Mouse (Mus musculus) brain, embryonic 18.5 days (tissue): ENCODE measurements around the gene Ostf1.

ENCODE experiments used
- DNase-seq: peaks from one replicate; pipeline ENCODE4 v3.0.0-alpha.2; 2012; ENCODE audit warnings: low read depth, low spot score

Gene Ostf1

GRCm38 (mm10) chr19:18646397-18646796 is 14.8 kb upstream of the Ostf1 start:
- DNase-seq: no peak

DNA sequence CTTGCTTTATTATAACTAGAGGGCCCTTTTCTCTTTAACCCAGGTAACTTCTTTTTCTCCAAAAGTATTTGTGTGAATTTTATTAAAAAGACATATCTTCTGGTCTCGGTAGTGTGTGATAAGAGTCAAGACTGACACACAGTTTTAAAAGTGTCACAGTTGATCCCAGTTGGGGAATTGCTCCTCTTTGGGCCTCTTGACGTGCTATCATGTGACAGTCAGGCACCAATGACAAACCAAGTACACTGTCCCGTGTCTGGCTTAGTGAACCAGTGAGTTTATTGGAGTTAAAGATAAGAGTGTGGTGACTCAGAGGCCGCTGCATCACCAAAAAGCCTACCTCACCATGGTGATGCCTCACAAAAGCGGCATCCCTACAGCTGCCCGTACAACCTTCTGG is 12.5 kb upstream of the Ostf1 start:
- no peak for DNase-seq

DNA sequence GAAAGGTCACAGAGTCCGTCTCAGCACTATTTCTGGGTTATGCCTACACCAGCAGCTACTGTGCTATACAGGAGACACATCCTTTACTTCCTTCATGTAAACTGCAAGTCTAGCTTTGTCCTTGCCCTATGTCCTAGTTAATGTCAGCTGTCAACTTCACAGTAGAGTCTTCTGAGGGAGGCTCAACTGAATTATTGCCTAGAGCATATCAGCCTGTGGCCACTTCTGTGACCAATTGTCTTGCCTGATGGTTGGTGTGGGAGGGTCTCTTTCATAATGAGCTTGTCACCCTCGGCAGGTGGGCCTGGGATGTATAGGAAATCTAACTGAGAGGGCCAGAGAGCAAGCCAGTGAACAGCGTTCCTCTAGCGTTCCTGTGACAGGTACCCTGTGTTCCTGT is 11.8 kb upstream of the Ostf1 start:
- no peak for DNase-seq

DNA sequence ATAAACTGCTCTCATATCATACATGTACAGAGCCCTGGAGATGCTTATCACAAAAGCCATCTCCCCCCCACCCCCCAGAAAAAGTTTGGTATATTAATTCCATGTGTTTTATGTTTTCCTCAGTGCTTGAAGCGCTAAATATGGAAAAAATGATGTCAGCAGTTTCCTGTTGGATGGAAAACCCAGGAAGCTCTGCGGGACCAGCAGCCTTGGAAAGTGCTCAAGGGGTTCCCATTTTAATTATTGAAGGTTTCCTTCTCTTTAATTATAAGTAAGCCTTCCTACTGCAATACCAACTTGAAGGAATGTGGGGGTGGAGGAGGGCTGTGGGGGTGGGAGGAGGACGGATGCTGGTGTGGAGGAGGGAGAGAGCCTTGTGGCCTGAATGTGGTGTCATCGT is 9.4 kb upstream of the Ostf1 start:
- DNase-seq: no peak

DNA sequence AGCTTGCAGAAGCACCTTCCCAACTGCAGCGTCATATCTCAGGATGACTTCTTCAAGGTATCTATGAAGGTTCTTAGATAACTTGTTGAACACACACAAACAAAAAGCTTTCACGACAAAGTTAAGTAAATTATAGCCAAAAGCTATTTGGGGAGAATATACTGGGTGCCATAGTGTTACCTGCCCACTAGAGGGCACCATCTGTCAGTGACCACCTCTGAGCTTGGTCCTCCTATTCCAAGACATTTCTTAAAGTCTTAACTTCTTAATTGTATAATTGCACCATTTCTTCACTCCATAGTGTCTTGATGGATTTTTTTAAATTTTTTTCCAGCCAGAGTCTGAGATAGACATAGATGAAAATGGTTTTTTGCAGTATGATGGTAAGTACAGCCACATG is 7.9 kb upstream of the Ostf1 start:
- DNase-seq: no peak

DNA sequence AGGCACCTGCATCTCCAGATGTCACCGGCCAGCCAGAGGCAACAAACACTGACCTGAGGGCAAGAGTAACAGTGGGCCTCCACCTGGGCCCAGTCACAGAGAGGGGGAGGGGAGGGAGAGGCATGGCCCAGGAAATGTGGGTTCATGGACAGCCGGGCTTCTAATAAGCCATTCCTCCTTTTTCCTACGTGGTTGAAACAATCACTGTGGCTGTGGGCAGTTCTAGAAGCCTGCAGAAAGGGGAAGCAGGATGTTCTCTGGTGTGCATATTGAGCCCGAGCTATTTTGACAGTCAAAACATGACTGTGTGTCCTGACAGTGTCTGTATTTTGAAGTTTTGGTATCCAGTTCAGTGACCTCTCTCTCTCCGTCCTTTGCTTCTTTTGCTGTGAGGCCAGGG is 7.3 kb upstream of the Ostf1 start:
- no peak for DNase-seq

DNA sequence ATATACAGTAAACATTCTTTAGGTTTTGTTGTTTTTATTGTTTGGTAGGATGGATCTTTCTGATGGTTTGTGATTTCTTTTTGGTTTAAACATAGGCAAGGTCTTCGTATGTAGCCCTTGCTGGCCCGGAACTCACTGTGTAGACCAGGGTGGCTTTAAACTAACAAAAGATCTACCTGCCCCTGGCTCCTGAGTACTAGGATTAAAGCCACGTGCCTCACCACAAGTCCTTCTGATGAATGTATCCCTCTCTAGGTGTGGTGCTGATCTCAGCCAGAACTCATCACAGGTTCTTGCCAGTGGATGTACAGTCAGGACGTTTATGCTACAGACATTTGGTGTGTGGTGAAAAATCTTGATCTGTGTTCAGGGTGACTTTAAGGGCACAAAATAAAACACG is 6.3 kb upstream of the Ostf1 start:
- no peak for DNase-seq

DNA sequence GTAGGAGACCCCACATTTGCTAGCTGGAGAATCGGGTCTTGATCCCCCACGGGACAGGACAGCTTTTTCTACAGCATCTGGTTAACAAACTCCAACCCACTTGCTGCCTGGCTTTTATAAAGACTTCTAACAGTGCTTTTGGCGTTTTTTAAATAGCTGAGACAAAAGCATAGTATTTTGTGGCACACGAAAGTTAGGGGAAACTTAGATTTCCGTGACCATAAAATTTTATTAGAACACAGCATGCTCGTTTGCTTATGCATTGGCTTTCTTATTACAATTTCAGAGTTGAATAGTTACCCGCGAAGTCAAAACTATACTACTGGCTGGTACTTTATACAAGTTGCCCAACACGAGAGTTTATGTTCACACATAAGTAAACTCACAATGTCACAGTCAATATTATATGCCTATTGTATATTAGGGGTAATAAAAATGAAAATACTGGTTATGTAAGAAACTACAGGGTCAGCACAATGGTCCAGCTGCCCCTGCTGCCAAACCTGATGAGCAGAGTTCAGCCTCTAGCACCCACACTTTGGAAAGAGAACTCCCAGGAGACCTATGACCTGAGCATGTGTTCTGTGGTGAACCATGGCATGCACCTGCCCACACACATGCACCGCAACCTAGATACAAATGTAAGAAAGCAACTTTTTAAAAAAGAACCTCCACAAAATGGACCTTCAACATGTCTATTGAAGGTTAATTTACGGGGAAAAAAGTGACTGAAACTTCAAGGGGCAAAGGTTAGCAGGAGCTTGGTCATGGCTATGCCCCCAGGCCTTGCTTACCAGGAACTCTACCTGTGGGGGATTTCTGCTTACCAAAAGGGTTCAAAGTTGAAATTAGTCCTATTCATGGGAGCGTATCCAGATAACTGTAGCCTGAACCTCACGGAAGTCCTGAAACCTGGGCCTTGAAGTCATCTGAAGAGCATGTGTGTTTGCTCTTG is 885 bp upstream of the Ostf1 start:
- DNase-seq: no peak

DNA sequence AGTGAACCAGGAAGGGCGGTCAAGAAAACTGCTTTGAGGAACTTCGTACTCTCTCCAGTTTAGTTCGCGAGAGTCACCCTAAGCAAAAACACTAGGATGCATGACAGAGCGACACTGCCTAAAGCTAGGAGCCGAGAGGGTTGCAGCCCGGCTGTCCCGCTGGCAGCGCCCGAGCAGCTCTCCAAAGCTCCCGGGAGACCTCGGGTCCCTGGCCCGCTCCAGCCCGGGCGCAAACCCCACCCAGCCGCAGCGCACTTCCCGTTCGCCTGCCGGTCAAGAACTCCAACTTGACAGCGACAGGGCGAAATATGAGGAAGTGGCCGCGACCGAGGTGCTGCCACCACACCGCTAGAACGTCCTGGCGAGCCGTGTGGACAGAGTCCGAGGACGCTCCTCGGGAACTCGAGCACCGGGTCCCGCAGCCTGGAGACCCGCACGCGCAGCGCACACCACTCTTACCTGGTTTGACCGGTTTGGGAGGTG is 421 bp downstream of the Ostf1 start:
- no peak for DNase-seq

GRCm38 (mm10) chr19:18630221-18631119 is 1.2 kb downstream of the Ostf1 start:
- no peak for DNase-seq

DNA sequence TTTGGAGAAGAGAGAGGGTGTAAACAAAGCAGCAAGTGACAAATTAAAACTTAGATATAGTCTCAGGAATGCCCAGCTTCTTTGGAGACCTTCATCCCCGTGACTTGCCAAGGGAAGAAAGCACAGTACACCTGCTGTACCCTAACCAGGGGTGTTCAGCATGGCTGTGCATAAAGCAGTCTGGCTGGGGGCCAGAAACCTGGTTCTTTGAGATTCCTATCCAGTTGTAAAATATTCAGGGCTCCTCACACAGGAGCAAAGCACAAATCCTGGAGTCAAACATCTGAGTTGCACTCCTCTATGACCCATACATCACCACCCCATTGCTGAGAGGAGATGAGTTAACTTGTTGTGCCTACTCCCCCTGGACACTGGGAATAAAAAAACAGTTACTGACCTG is 2.0 kb downstream of the Ostf1 start:
- no peak for DNase-seq

GRCm38 (mm10) chr19:18623894-18624293 is 7.7 kb downstream of the Ostf1 start:
- DNase-seq: no peak

- DNase-seq: no peak
Observed at GRCm38 (mm10) chr19:18619691-18620090, 11.9 kb downstream of the Ostf1 start.

GRCm38 (mm10) chr19:18619060-18619459 is 12.6 kb downstream of the Ostf1 start:
- DNase-seq: no peak

DNA sequence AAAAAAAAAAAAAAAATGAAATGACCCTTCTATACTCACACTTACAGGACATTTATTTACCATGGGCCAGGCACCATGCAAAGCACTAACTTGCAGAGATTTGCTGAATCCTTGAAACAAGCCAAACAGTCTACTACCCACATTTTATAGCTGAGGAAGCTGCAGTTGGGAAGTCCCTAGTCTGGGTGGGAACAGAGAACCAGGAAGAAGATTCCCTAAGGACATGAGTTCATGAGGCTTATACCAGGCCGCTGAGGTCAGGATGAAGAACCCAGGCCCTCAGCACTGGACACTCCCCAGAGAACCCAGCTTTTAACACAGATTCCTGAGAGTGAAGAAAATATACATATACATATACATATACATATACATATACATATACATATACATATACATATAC is 14.1 kb downstream of the Ostf1 start:
- no peak for DNase-seq

- no peak for DNase-seq
Observed at GRCm38 (mm10) chr19:18615680-18616240, 15.9 kb downstream of the Ostf1 start.

- DNase-seq: no peak
Observed at GRCm38 (mm10) chr19:18614337-18614736, 17.3 kb downstream of the Ostf1 start.

DNA sequence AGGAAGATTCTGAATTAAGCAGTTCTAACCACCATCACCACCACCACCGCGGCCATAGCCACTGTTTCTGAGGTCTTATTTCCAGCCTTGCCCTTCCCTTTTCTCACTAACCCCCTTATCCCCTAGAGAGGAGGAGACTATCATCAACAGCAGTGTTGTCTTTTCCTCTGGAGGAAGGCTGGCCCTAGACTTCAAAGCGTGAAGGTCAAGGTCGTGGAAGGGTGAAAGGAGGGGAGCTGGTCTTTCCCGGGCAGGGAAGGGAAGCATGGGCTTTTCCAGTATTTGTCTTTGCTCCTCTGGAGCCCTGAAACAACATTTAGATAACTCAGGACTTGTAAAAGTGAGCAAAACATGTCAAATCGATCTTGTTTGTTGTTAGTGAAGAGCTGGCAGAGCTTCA is 22.6 kb downstream of the Ostf1 start:
- DNase-seq: no peak

DNA sequence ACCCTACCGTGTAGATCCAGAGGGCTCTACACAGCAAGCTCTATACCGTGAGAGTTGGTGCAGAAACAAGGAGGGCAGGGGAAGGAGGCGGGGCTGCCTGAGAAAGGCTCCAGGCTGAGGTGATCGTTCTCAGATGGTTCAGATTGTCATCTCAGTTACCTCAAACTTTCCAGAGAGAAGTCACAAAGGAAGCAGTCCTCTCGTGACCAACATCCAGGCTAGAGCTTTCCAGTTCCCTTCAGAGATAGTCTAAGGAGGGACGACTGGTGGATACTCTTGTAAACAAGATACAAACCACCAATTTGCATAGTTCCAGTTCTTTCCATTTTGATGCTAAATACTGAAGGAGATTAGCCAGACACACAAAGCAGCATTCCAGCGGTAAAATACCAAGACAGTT is 23.7 kb downstream of the Ostf1 start:
- no peak for DNase-seq

- no peak for DNase-seq
Observed at GRCm38 (mm10) chr19:18603011-18603410, 28.6 kb downstream of the Ostf1 start.

- DNase-seq: no peak
Observed at GRCm38 (mm10) chr19:18600611-18601010, 31.0 kb downstream of the Ostf1 start.

DNA sequence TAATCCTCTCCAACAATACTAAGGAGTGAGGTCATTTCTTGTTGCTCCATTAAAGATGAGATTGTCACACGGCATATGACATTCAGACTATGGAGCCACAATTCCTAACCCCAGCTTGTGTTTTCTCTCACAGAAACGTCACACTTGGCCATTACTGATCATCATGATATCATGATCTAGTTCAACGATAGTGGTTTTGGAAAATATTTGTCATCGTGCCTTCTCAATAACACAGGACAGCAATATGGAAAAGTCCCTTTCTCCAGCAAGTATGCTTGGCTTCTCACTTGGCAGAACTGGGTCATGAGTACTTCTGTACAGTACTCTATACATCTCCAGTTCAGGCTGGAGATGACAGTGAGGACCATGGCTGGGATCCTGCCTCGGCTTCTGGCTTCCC is 32.0 kb downstream of the Ostf1 start:
- DNase-seq: no peak
